Mouse (Mus musculus) neural tube, embryonic 12.5 days (tissue): Measurements from ENCODE around the gene Msh3. TPM values are rescaled to one million over a fixed set of nuclear protein-coding genes. Genes with fewer than 3 reads are reported as not detected.

Experiments used
- ATAC-seq: fragments of 200-750 bp; cut with Nextera tagmentation; 2 replicates; pipeline ENCODE4 v1.8.0; 2017; ENCODE audit warnings: low read depth, mild to moderate bottlenecking, moderate TSS enrichment, moderate library complexity; ENCODE audit not compliant: low FRiP score
- H3K27ac ChIP-seq: fragments of 300-500 bp; sonication (generic); 2 replicates; pipeline ENCODE4 v1.5.1; 2016
- H3K27me3 ChIP-seq: fragments of 300-500 bp; sonication (generic); replicated peaks from 2 replicates; pipeline ENCODE4 v1.6.1; 2016; ENCODE audit warnings: mild to moderate bottlenecking
- H3K36me3 ChIP-seq: fragments of 300-500 bp; sonication (generic); 2 replicates; pipeline ENCODE4 v1.6.1; 2016; ENCODE audit warnings: mild to moderate bottlenecking
- H3K4me1 ChIP-seq: fragments of 300-500 bp; sonication (generic); 2 replicates; pipeline ENCODE4 v1.6.1; 2016
- H3K4me2 ChIP-seq: fragments of 300-500 bp; sonication (generic); replicated peaks from 2 replicates; pipeline ENCODE4 v1.6.1; 2016; ENCODE audit warnings: mild to moderate bottlenecking
- H3K4me3 ChIP-seq: fragments of 300-500 bp; sonication (generic); 2 replicates; pipeline ENCODE4 v1.5.1; 2016
- H3K9ac ChIP-seq: fragments of 300-500 bp; sonication (generic); 2 replicates; pipeline ENCODE4 v1.6.1; 2016; ENCODE audit warnings: mild to moderate bottlenecking
- H3K9me3 ChIP-seq: fragments of 300-500 bp; sonication (generic); 2 replicates; pipeline ENCODE4 v1.6.1; 2016; ENCODE audit warnings: mild to moderate bottlenecking
- WGBS: fragments of 180-500 bp; shearing (Covaris S2); methylation state at CpG from one replicate; pipeline ENCODE4 v1.1.7; 2016; 5-methylcytosine and 5-hydroxymethylcytosine counted together
- polyA plus RNA-seq: library from polyadenylated mRNA; unstranded; fragments of >200 nt; fragmentation: Nextera tagmentation; extraction: Ambion mirVana; gene quantifications from 2 replicates; pipeline ENCODE4 v1.2.1, GENCODE M21; 2016

Msh3 gene
- polyA plus RNA-seq, 1 experiment from 2014 or later = 30.2 TPM

- no peaks in the 10 kb centered on the region for H3K9me3 ChIP-seq
- no peaks in the 10 kb centered on the region for H3K27me3 ChIP-seq
- H3K4me3 ChIP-seq = no peak overlapping the region
- 91% methylated on average over 9 of the region's 9 CpGs for WGBS
- no peak for ATAC-seq
- H3K9ac ChIP-seq = no peak overlapping the region
- no peak overlapping the region for H3K27ac ChIP-seq
- H3K36me3 ChIP-seq = 0 out of 2 replicates have a peak, but pooled peaks cover 10% of the 10 kb centered on the region
- no peaks in the 10 kb centered on the region for H3K4me1 ChIP-seq
- H3K4me2 ChIP-seq = no peak overlapping the region
These were observed 79.5 kb downstream of the Msh3 start for GRCm38 (mm10) chr13:92275292-92275691.

GRCm38 (mm10) chr13:92274274-92275198, 80.3 kb downstream of the Msh3 start:
- Histone ChIP-seq H3K4me2 (no peak overlapping the region), H3K27ac (no peak overlapping the region), H3K9ac (no peak overlapping the region), H3K36me3 (0 out of 2 replicates have a peak, but pooled peaks cover 10% of the 10 kb centered on the region), H3K27me3 (no peaks in the 10 kb centered on the region), H3K9me3 (no peaks in the 10 kb centered on the region), H3K4me3 (no peak overlapping the region), H3K4me1 (no peaks in the 10 kb centered on the region)
- no peak for ATAC-seq
- WGBS = 83% methylated on average over 14 of the region's 14 CpGs

GRCm38 (mm10) chr13:92267076-92267475, 87.7 kb downstream of the Msh3 start:
- H3K9me3 ChIP-seq = no peaks in the 10 kb centered on the region
- H3K27me3 ChIP-seq = no peaks in the 10 kb centered on the region
- no peak overlapping the region for H3K27ac ChIP-seq
- H3K4me1 ChIP-seq = no peaks in the 10 kb centered on the region
- no peak for ATAC-seq
- H3K9ac ChIP-seq = no peak overlapping the region
- H3K36me3 ChIP-seq = no peaks in the 10 kb centered on the region
- no peak overlapping the region for H3K4me3 ChIP-seq
- WGBS = 87% methylated on average over 3 of the region's 3 CpGs
- no peak overlapping the region for H3K4me2 ChIP-seq

- ATAC-seq = no peak
- no peak overlapping the region for H3K27ac ChIP-seq
- peaks cover 3% of the 10 kb centered on the region; the same call in 1 of the 2 replicates for H3K36me3 ChIP-seq
- WGBS = 89% methylated on average over 6 of the region's 6 CpGs
- H3K4me2 ChIP-seq = no peak overlapping the region
- H3K4me3 ChIP-seq = no peak overlapping the region
- no peaks in the 10 kb centered on the region for H3K27me3 ChIP-seq
- H3K9ac ChIP-seq = no peak overlapping the region
- H3K4me1 ChIP-seq = no peaks in the 10 kb centered on the region
- H3K9me3 ChIP-seq = no peaks in the 10 kb centered on the region
These were observed 91.2 kb downstream of the Msh3 start for GRCm38 (mm10) chr13:92263566-92263965.

- 88% methylated on average over 5 of the region's 5 CpGs for WGBS
- H3K4me2 ChIP-seq = no peak overlapping the region
- no peaks in the 10 kb centered on the region for H3K9me3 ChIP-seq
- H3K4me1 ChIP-seq = no peaks in the 10 kb centered on the region
- H3K27ac ChIP-seq = no peak overlapping the region
- no peak overlapping the region for H3K9ac ChIP-seq
- ATAC-seq = no peak
- no peak overlapping the region for H3K4me3 ChIP-seq
- H3K27me3 ChIP-seq = no peaks in the 10 kb centered on the region
- H3K36me3 ChIP-seq = peaks cover 7% of the 10 kb centered on the region; the same call in 1 of the 2 replicates
These were observed 93.5 kb downstream of the Msh3 start for GRCm38 (mm10) chr13:92261329-92261728.

GRCm38 (mm10) chr13:92255480-92255879, 99.3 kb downstream of the Msh3 start:
- ATAC-seq = no peak
- no peak overlapping the region for H3K4me3 ChIP-seq
- H3K36me3 ChIP-seq = peaks cover 11% of the 10 kb centered on the region; the same call in 1 of the 2 replicates
- no peaks in the 10 kb centered on the region for H3K27me3 ChIP-seq
- H3K9me3 ChIP-seq = no peaks in the 10 kb centered on the region
- no peak overlapping the region for H3K9ac ChIP-seq
- H3K4me1 ChIP-seq = no peaks in the 10 kb centered on the region
- no peak overlapping the region for H3K27ac ChIP-seq
- WGBS = 94% methylated on average over 3 of the region's 3 CpGs
- no peak overlapping the region for H3K4me2 ChIP-seq

GRCm38 (mm10) chr13:92253850-92254249, 101.0 kb downstream of the Msh3 start:
- no peak overlapping the region for H3K9ac ChIP-seq
- H3K9me3 ChIP-seq = no peaks in the 10 kb centered on the region
- peaks cover 14% of the 10 kb centered on the region; the same call in 1 of the 2 replicates for H3K36me3 ChIP-seq
- no peak overlapping the region for H3K27ac ChIP-seq
- H3K27me3 ChIP-seq = no peaks in the 10 kb centered on the region
- no peak overlapping the region for H3K4me3 ChIP-seq
- no peak overlapping the region for H3K4me2 ChIP-seq
- 94% methylated on average over 5 of the region's 5 CpGs for WGBS
- no peaks in the 10 kb centered on the region for H3K4me1 ChIP-seq
- no peak for ATAC-seq

- Histone ChIP-seq H3K4me2 (no peak overlapping the region), H3K4me1 (no peaks in the 10 kb centered on the region), H3K27ac (no peak overlapping the region), H3K36me3 (peaks cover 17% of the 10 kb centered on the region; the same call in 1 of the 2 replicates), H3K4me3 (no peak overlapping the region), H3K9me3 (no peaks in the 10 kb centered on the region), H3K27me3 (no peaks in the 10 kb centered on the region), H3K9ac (no peak overlapping the region)
- ATAC-seq = no peak
These were observed 102.5 kb downstream of the Msh3 start for GRCm38 (mm10) chr13:92252331-92252730.

- Histone ChIP-seq H3K4me3 (no peak overlapping the region), H3K27me3 (no peaks in the 10 kb centered on the region), H3K9me3 (no peaks in the 10 kb centered on the region), H3K9ac (no peak overlapping the region), H3K4me1 (no peaks in the 10 kb centered on the region), H3K36me3 (peaks cover 14% of the 10 kb centered on the region), H3K27ac (no peak overlapping the region), H3K4me2 (no peak overlapping the region)
- 93% methylated on average over 2 of the region's 2 CpGs for WGBS
- ATAC-seq = no peak
These were observed 107.2 kb downstream of the Msh3 start for GRCm38 (mm10) chr13:92247576-92247975.

- no peak overlapping the region for H3K9ac ChIP-seq
- H3K4me2 ChIP-seq = no peak overlapping the region
- H3K27me3 ChIP-seq = no peaks in the 10 kb centered on the region
- H3K9me3 ChIP-seq = no peaks in the 10 kb centered on the region
- no peak overlapping the region for H3K4me3 ChIP-seq
- ATAC-seq = no peak
- 90% methylated on average over 5 of the region's 5 CpGs for WGBS
- H3K36me3 ChIP-seq = peaks cover 13% of the 10 kb centered on the region
- no peaks in the 10 kb centered on the region for H3K4me1 ChIP-seq
- no peak overlapping the region for H3K27ac ChIP-seq
These were observed 107.8 kb downstream of the Msh3 start for GRCm38 (mm10) chr13:92246966-92247365.

- Histone ChIP-seq H3K27ac (no peak overlapping the region), H3K27me3 (no peaks in the 10 kb centered on the region)
- no peak for ATAC-seq
These were observed 110.1 kb downstream of the Msh3 start for GRCm38 (mm10) chr13:92244731-92245130.

GRCm38 (mm10) chr13:92241426-92241825, 113.4 kb downstream of the Msh3 start:
- H3K27ac ChIP-seq = no peak overlapping the region
- 91% methylated on average over 4 of the region's 4 CpGs for WGBS
- H3K4me1 ChIP-seq = no peaks in the 10 kb centered on the region
- H3K9me3 ChIP-seq = no peaks in the 10 kb centered on the region
- no peaks in the 10 kb centered on the region for H3K36me3 ChIP-seq
- no peak overlapping the region for H3K4me2 ChIP-seq
- no peaks in the 10 kb centered on the region for H3K27me3 ChIP-seq
- H3K4me3 ChIP-seq = no peak overlapping the region
- no peak for ATAC-seq
- H3K9ac ChIP-seq = no peak overlapping the region

More at GRCm38 (mm10) chr13:92244731-92245130, 110.1 kb downstream of the Msh3 start:
- WGBS = 87% methylated on average over 2 of the region's 2 CpGs
- Histone ChIP-seq H3K36me3 (peaks cover 12% of the 10 kb centered on the region), H3K9ac (no peak overlapping the region), H3K4me3 (no peak overlapping the region), H3K9me3 (no peaks in the 10 kb centered on the region), H3K4me2 (no peak overlapping the region), H3K4me1 (no peaks in the 10 kb centered on the region)
